Mouse (Mus musculus) MEL (cell line): ENCODE measurements at regions not wholly inside any gene's neighbourhood (a gene's known extent, or its start where the extent isn't known, plus 50 kb on each side); places are given as distances from the start of the nearest gene placed in this dataset.

Experiments used
- DNase-seq: peaks from one replicate; pipeline ENCODE4 v3.0.0; 2011; ENCODE audit warnings: low read depth, low spot score
- H3K27ac ChIP-seq: 2 replicates; pipeline ENCODE4 v1.5.1; 2012; ENCODE audit warnings: low read depth, mild to moderate bottlenecking, control low read depth, low read length, moderate library complexity; ENCODE audit not compliant: control insufficient read depth
- H3K27me3 ChIP-seq, 2 experiments: fragments of 150-350 bp in 1 of 2; sonication (generic) in 1 of 2; 2 replicates each; pipeline ENCODE4 v1.6.1; 2012; ENCODE audit warnings: low read length in 2 of 2, mild to moderate bottlenecking in 2 of 2, improper control_type of control experiment in 1 of 2, moderate library complexity in 1 of 2; ENCODE audit not compliant: insufficient read depth in 2 of 2, control insufficient read depth in 1 of 2
- H3K36me3 ChIP-seq, 2 experiments: 2 replicates each; pipeline ENCODE4 v1.6.1; 2012 to 2014; ENCODE audit warnings: low read length in 2 of 2, improper control_type of control experiment in 1 of 2, inconsistent platforms in 1 of 2, mild to moderate bottlenecking in 1 of 2; ENCODE audit not compliant: insufficient read depth in 2 of 2, control insufficient read depth in 1 of 2
- H3K4me1 ChIP-seq, 2 experiments: fragments of 150-350 bp in 1 of 2; sonication (generic) in 1 of 2; 2 replicates each; pipeline ENCODE4 v1.6.1; 2012; ENCODE audit warnings: low read length in 2 of 2, improper control_type of control experiment in 1 of 2, mild to moderate bottlenecking in 1 of 2; ENCODE audit not compliant: insufficient read depth in 2 of 2, control insufficient read depth in 1 of 2
- H3K4me3 ChIP-seq, 2 experiments: fragments of 150-350 bp in 1 of 2; sonication (generic) in 1 of 2; 2 replicates each; pipeline ENCODE4 v1.5.1; 2012; ENCODE audit warnings: low read depth in 2 of 2, low read length in 2 of 2, mild to moderate bottlenecking in 2 of 2, moderate library complexity in 2 of 2, control low read depth in 1 of 2, improper control_type of control experiment in 1 of 2; ENCODE audit not compliant: control insufficient read depth in 1 of 2, insufficient read depth in 1 of 2
- H3K79me2 ChIP-seq: 2 replicates; pipeline ENCODE4 v1.6.1; 2012; ENCODE audit warnings: mild to moderate bottlenecking, low read length, moderate library complexity; ENCODE audit not compliant: control insufficient read depth, poor library complexity, insufficient read depth
- H3K9ac ChIP-seq: 2 replicates; pipeline ENCODE4 v1.6.1; 2012; ENCODE audit warnings: low read depth, mild to moderate bottlenecking, control low read depth, low read length, moderate library complexity; ENCODE audit not compliant: control insufficient read depth, poor library complexity, severe bottlenecking
- H3K9me3 ChIP-seq: fragments of 150-350 bp; sonication (generic); replicated peaks from 2 replicates; pipeline ENCODE4 v1.6.1; 2012; ENCODE audit warnings: mild to moderate bottlenecking, low read length, improper control_type of control experiment, moderate library complexity; ENCODE audit not compliant: insufficient read depth
- CHD1 ChIP-seq: IDR thresholded peaks from 2 replicates; pipeline ENCODE4 v1.6.1; 2012; ENCODE audit warnings: low read depth, mild to moderate bottlenecking, inconsistent platforms, low read length, improper control_type of control experiment
- CHD2 ChIP-seq: IDR thresholded peaks from 2 replicates; pipeline ENCODE4 v1.6.1; 2011; ENCODE audit warnings: low read length, improper control_type of control experiment
- ETS1 ChIP-seq: IDR thresholded peaks from 2 replicates; pipeline ENCODE4 v1.6.1; 2012; ENCODE audit warnings: low read depth, mild to moderate bottlenecking, inconsistent platforms, low read length, improper control_type of control experiment, moderate library complexity
- GABPA ChIP-seq: IDR thresholded peaks from 2 replicates; pipeline ENCODE4 v1.6.1; 2012; ENCODE audit warnings: low read depth, mild to moderate bottlenecking, inconsistent platforms, low read length, improper control_type of control experiment, moderate library complexity
- JUND ChIP-seq: IDR thresholded peaks from 2 replicates; pipeline ENCODE4 v1.6.1; 2011; ENCODE audit warnings: low read depth, mild to moderate bottlenecking, improper control_type of control experiment, low read length
- MAFK ChIP-seq: IDR thresholded peaks from 2 replicates; pipeline ENCODE4 v1.6.1; 2011; ENCODE audit warnings: low read depth, mild to moderate bottlenecking, low read length, improper control_type of control experiment, borderline replicate concordance
- MXI1 ChIP-seq: IDR thresholded peaks from 2 replicates; pipeline ENCODE4 v1.6.1; 2011; ENCODE audit warnings: mild to moderate bottlenecking, low read depth, low read length, improper control_type of control experiment
- MYB ChIP-seq: IDR thresholded peaks from 2 replicates; pipeline ENCODE4 v1.6.1; 2011; ENCODE audit warnings: mild to moderate bottlenecking, low read depth, low read length, improper control_type of control experiment
- MYC ChIP-seq: IDR thresholded peaks from 2 replicates; pipeline ENCODE4 v1.6.1; 2011; ENCODE audit warnings: low read depth, mild to moderate bottlenecking, low read length, improper control_type of control experiment, moderate library complexity
- NRF1 ChIP-seq: IDR thresholded peaks from 2 replicates; pipeline ENCODE4 v1.6.1; 2014; ENCODE audit warnings: low read depth, mild to moderate bottlenecking, inconsistent platforms, low read length, improper control_type of control experiment, moderate library complexity; ENCODE audit not compliant: poor library complexity, insufficient read depth, severe bottlenecking
- POLR2A ChIP-seq, 2 experiments: IDR thresholded peaks; 2 replicates each; pipeline ENCODE4 v1.6.1; 2011 to 2012; ENCODE audit warnings: low read length in 2 of 2, mild to moderate bottlenecking in 2 of 2, control low read depth in 1 of 2, improper control_type of control experiment in 1 of 2, low read depth in 1 of 2, moderate library complexity in 1 of 2; ENCODE audit not compliant: control insufficient read depth in 1 of 2, insufficient read depth in 1 of 2, poor library complexity in 1 of 2
- POLR2AphosphoS2 ChIP-seq: IDR thresholded peaks from 2 replicates; pipeline ENCODE4 v1.6.1; 2011; ENCODE audit warnings: low read length, improper control_type of control experiment
- RAD21 ChIP-seq: IDR thresholded peaks from 2 replicates; pipeline ENCODE4 v1.6.1; 2011; ENCODE audit warnings: mild to moderate bottlenecking, low read depth, low read length, improper control_type of control experiment
- RCOR1 ChIP-seq: IDR thresholded peaks from 2 replicates; pipeline ENCODE4 v1.6.1; 2012; ENCODE audit warnings: low read depth, mild to moderate bottlenecking, inconsistent platforms, low read length, improper control_type of control experiment
- SIN3A ChIP-seq: IDR thresholded peaks from 2 replicates; pipeline ENCODE4 v1.6.1; 2012; ENCODE audit warnings: low read length, improper control_type of control experiment, inconsistent platforms
- SMC3 ChIP-seq: IDR thresholded peaks from 2 replicates; pipeline ENCODE4 v1.6.1; 2011; ENCODE audit warnings: low read depth, low read length, improper control_type of control experiment
- TCF12 ChIP-seq: IDR thresholded peaks from 2 replicates; pipeline ENCODE4 v1.6.1; 2014; ENCODE audit warnings: low read depth, mild to moderate bottlenecking, inconsistent platforms, low read length, improper control_type of control experiment, moderate library complexity
- UBTF ChIP-seq: IDR thresholded peaks from 2 replicates; pipeline ENCODE4 v1.6.1; 2012; ENCODE audit warnings: low read depth, mild to moderate bottlenecking, inconsistent platforms, low read length, improper control_type of control experiment, moderate library complexity, borderline replicate concordance; ENCODE audit not compliant: insufficient read depth
- ZC3H11A ChIP-seq: IDR thresholded peaks from 2 replicates; pipeline ENCODE4 v1.6.1; 2012; ENCODE audit warnings: low read depth, mild to moderate bottlenecking, inconsistent platforms, low read length, improper control_type of control experiment
- ZKSCAN1 ChIP-seq: IDR thresholded peaks from 2 replicates; pipeline ENCODE4 v1.6.1; 2012; ENCODE audit warnings: low read depth, mild to moderate bottlenecking, inconsistent platforms, low read length, improper control_type of control experiment, moderate library complexity
- ZNF384 ChIP-seq: IDR thresholded peaks from 2 replicates; pipeline ENCODE4 v1.6.1; 2012; ENCODE audit warnings: low read depth, mild to moderate bottlenecking, inconsistent platforms, low read length, improper control_type of control experiment

DNA sequence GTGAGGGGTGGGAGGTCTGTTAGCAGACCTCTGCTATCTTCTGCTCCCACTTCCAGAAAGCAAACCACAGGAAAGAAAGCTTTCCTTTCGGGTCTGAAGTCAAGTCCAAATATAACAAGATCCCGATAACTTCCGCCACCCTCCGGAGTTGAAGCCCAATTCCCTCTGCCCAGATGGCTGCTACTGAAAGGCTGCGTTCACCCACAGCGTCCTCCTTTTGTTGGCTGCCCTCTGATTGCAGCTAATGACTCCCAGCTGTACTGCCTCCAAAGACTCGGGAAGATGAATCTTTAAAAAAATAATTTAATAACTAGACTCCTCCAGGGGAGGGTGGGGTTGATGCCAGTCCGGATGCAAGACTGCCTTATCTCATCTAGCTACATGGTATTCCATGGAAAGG lies 197.1 kb downstream of the Rnf144b start (continued):
- no peak for TF ChIP-seq SMC3
- no peak for TF ChIP-seq UBTF

DNA sequence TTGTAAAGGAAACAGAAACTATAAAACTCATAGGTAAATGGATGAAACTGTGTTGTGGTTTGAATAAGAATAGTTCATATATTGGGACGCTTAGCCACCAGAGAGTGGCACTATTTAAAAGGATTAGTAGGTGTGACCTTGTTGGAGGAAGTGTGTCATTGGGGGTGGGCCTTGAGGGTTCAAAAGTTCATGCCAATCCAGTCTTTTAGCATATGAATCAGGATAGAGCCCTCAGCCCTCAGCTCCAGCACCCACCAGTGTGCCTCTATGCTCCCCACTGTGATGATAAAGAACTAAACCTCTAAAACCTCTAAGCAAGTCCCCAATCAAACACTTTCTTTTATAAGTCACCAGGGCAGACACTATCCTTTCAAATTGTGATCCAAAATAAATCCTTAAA lies 199.4 kb downstream of the Rnf144b start:
- H3K9me3 ChIP-seq = no peaks in the 10 kb centered on the region
- TF ChIP-seq MYC = no peak
- no peak for TF ChIP-seq ZNF384
- no peak for TF ChIP-seq MXI1
- no peak for TF ChIP-seq GABPA
- no peak for TF ChIP-seq ETS1
- TF ChIP-seq POLR2AphosphoS2 = no peak
- TF ChIP-seq JUND = no peak
- no peak for TF ChIP-seq TCF12
- no peak for TF ChIP-seq NRF1
- TF ChIP-seq CHD2 = no peak
- TF ChIP-seq MYB = no peak
- TF ChIP-seq ZC3H11A = no peak
- no peak for TF ChIP-seq POLR2A (IDR thresholded peaks at IDR 0.05; ENCODE audit: control insufficient read depth in 1 of 2, insufficient read depth in 1 of 2, low read depth in 1 of 2, low read length in 2 of 2, poor library complexity in 1 of 2)
- no peak for TF ChIP-seq RAD21
- no peak for TF ChIP-seq ZKSCAN1
- TF ChIP-seq CHD1 = no peak
- TF ChIP-seq RCOR1 = no peak
- TF ChIP-seq MAFK = no peak
- TF ChIP-seq SIN3A = no peak
- TF ChIP-seq, all 39 proteins: peak for 0
- H3K9ac ChIP-seq = no peak overlapping the region
- no peaks in the 10 kb centered on the region for H3K79me2 ChIP-seq
- DNase-seq = no peak
- H3K36me3 ChIP-seq = no peaks in the 10 kb centered on the region
- no peak overlapping the region for H3K27ac ChIP-seq
- H3K4me3 ChIP-seq = no peak overlapping the region
- no peaks in the 10 kb centered on the region for H3K4me1 ChIP-seq
- no peaks in the 10 kb centered on the region for H3K27me3 ChIP-seq
